Mouse (Mus musculus): ENCODE results near the gene Gbp4. TPM values are rescaled to one million over a fixed set of nuclear protein-coding genes. Genes with fewer than 3 reads are reported as not detected.

The Gbp4 gene
- polyA plus RNA-seq, 1 experiment = 3.2 TPM

Other genes starting within 250 kb of the Gbp4 start
- gene Abcg3, start 156.9 kb downstream of the Gbp4 start, polyA plus RNA-seq (2012; rRNA removed) = 0.25 and 0.28 TPM in 2 replicates
- 3.0 and 3.8 TPM in 2 replicates for gene Gbp9, start within 50 bp of the Gbp4 start, polyA plus RNA-seq (2012; rRNA removed)
- 0.38 TPM in 2 replicates for gene Gbp8, start within 50 bp of the Gbp4 start, polyA plus RNA-seq (2012; rRNA removed)
- 0.86 TPM in 2 replicates for gene Gbp10, start 99.9 kb upstream of the Gbp4 start, polyA plus RNA-seq (2012; rRNA removed)
- 0.76 and 0.82 TPM in 2 replicates for gene Gm43302, start 154.1 kb upstream of the Gbp4 start, polyA plus RNA-seq (2012; rRNA removed)
- 2.9 and 3.4 TPM in 2 replicates for gene Gbp6, start 154.1 kb upstream of the Gbp4 start, polyA plus RNA-seq (2012; rRNA removed)